Mouse (Mus musculus) thymus, postnatal 36 days (tissue): ENCODE data around the gene Ostf1.
A peak's percentile ranks its signal among the peaks of the same experiment; 100 is the strongest.

Experiments
- DNase-seq, 2 experiments: peaks; one replicate each; pipeline ENCODE4 v3.0.0; 2022; ENCODE audit warnings: mixed read lengths in 2 of 2

Gene Ostf1

DNA sequence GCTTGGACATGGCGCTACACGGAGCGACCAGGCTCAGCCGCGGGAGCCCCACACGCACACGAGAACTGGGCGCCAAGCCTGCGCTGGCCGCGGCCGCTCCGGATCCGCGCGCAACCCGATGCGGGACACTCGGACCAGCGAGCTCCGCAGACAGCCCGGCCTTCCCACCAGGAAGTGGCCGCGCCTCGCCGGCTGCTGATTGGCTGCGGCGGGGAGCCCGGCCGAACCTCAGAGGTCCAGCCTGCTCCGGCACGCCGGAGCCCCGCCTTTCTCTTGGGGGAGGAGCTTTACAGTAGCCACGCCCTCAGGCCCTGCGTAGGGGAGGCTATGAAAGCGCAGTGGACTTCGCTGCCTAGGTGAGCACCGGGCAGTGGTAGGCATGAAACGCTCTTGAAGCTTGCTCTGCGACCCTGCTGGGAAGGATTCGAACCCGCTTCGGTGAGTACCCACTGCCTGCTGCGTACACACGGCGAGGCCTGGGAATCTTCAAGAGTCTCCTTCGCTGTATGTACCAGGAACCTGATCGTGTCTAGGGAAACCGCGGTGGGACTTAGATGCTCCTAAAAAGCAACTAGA, at the start of gene Ostf1, which contains the start of gene Nmrk1:
TSS of gene Ostf1 (minus strand) at position 180 of the 576 bp plus-strand sequence.
TSS of gene Nmrk1 (plus strand) at position 307 of the 576 bp plus-strand sequence.
- DNase-seq: peak; percentile 94 to 97

- DNase-seq: no peak
Observed at GRCm38 (mm10) chr19:18673116-18673515, 41.5 kb upstream of the Ostf1 start.

- DNase-seq: no peak
Observed at GRCm38 (mm10) chr19:18672498-18672897, 40.9 kb upstream of the Ostf1 start.

GRCm38 (mm10) chr19:18671056-18671741, 39.6 kb upstream of the Ostf1 start:
- DNase-seq: peak; percentile 56 to 64

DNA sequence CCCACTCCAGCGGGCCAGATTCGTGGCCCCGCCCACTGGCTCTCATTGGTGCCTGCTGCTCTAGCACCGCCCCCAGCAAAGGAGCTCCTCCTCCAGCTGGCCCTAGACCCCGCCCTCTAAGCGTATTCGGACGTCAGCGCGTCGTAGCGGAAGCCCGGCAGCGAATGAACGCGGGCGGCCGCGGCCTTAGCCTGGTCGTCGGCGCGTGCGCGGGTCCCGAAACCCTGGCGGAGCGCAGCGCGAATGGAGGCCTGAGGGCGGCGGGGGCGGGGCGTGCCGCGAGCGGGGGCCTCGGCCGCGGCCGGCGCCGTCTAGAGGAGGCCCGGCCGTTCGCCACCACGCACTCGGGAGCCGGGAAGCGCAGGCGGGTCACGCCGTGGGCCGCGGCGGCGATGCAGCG, 39.0 kb upstream of the Ostf1 start, which contains the start of gene Carnmt1:
TSS of gene Carnmt1 (plus strand) at position 157 of the 400 bp plus-strand sequence.
- peak; percentile 99 for DNase-seq

GRCm38 (mm10) chr19:18669551-18669950, 37.9 kb upstream of the Ostf1 start:
- DNase-seq: no peak

DNA sequence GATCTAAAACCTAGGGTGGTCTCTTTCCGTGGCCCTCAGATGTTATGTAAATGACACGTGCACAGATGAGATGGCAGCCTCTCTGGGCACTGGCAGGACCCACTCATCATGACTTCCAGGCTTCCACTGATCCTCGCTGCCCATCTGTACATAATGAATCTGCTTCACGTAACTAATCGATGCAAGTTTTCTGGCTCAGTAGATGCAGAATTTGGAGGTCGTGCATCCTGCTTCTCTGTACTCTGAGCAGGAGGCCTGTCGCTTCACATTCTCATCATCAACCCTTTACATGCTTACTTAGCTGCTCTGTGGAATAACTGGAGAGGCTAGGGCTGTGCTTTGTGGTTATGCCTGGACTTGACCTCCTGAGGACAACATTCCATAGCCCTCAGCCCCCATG, 35.3 kb upstream of the Ostf1 start:
- DNase-seq: no peak

DNA sequence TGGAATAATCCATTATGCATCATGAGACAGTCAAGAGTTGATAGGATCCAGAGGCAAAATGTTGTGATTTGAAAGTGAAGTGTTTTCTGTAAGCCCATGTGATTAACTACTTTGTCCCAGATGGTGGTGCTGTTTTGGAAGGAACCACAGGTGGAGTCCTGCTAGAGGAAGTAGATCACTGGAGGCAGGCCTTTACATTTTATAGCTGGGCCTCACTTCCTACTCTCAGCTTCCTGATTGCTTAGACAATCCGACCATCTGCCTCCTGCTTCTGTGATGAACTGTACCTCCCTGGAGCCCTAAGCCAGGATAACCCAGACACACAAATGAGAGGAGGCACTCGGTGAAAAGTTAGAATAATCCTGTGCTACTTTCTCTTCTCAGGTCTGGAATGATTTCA, 32.3 kb upstream of the Ostf1 start:
- no peak for DNase-seq

GRCm38 (mm10) chr19:18661683-18662082, 30.1 kb upstream of the Ostf1 start:
- no peak for DNase-seq

GRCm38 (mm10) chr19:18660466-18660865, 28.8 kb upstream of the Ostf1 start:
- no peak for DNase-seq

DNA sequence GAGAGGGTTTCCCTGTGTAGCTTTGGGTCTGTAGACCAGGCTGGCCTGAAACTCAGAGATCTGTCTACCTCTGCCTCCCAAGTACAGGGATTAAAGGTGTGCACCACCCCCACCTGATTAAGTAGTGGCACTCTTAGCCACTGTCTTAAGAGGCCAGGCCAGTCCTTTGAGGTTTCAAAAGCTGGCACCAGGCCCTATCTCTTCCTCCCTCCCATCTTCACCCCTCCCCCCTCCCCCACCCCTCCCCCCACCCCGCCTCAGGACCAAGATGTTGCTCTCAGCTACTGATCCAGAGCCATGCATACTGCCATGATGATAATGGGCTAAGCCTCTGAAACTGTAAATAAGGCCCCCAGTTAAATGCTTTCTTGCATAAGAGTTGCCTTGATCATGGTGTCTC, 27.7 kb upstream of the Ostf1 start:
- DNase-seq: no peak

DNA sequence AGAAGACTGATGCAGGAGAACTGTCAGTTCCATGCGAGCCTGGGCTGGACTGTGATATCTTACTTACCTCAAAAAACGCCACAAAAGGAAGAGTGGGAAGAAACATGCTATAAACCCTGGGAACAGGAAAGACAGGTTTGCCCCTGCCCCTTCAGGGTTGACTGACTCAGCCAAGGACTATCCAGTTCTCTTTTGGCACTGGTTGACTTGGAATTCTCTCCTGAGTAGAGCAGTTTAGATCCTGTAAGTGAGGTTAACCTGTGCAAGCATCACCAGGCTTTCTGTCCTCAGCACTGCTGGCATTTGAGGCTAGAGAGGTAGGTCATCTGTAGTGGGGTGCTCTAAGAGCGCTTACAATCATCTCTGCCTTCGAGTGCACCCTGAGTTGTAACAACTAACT, 26.9 kb upstream of the Ostf1 start:
- DNase-seq: no peak

- no peak for DNase-seq
Observed at GRCm38 (mm10) chr19:18655999-18656398, 24.4 kb upstream of the Ostf1 start.

GRCm38 (mm10) chr19:18654984-18655383, 23.4 kb upstream of the Ostf1 start:
- no peak for DNase-seq

- no peak for DNase-seq
Observed at GRCm38 (mm10) chr19:18654330-18654729, 22.7 kb upstream of the Ostf1 start.

DNA sequence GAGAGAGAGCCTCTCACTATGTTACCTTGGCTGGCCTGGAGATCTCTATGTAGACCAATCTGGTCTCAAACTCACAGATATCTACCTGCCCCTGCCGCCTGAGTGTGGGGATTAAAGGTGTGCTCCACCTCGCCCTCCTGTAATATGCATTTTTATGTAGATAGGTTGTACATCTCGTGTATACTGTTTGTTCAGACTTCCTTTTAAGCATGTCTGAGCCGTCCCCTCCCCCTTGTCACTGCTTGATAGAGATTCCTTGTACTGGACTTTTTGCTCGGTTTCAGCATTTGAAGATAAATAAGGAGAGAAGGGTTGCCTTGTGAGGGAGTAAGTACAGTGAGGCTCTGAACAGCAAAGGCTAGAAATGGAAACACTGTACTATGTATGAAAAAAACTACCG, 21.4 kb upstream of the Ostf1 start:
- no peak for DNase-seq

DNA sequence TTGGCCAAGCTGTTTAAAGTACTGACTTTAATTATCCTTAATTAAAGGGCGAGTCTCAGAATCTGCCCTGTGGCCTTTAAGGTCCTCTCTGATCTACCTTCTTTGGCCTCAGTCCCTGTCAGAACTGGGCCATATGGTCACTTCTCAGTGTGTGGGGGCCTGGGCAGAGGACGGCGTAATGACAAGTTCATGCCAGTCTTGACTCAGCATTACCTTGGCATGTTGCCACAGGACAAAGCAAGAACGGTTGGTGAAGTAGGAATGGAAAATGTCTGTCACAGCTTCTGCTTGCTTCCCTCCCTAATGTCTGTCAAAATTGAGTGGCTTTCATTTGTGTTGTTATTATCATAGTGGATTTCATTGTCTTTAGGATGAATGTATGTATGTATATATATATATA, 21.0 kb upstream of the Ostf1 start:
- no peak for DNase-seq

GRCm38 (mm10) chr19:18650473-18650872, 18.9 kb upstream of the Ostf1 start:
- no peak for DNase-seq

DNA sequence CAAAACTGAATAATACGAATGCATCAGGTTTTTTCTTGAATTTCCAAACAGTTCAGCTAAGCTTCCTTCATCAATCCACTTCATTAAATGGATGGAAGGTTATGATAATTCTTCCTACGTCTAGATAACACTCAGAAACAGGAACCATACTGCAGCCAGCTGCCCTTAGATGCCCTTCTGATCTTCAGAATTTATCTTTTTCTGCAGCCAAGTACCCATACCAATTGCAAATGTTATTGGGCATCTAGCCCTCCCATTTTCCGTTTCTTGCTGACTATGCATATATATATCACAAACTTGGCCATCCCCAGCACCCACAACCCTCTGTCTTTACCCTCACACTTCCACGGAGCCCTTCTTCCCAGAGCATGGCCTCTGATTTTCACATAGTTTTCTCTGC, 18.3 kb upstream of the Ostf1 start:
- no peak for DNase-seq

- no peak for DNase-seq
Observed at GRCm38 (mm10) chr19:18648558-18648945, 16.9 kb upstream of the Ostf1 start.

- DNase-seq: no peak
Observed at GRCm38 (mm10) chr19:18647775-18648557, 16.3 kb upstream of the Ostf1 start.

DNA sequence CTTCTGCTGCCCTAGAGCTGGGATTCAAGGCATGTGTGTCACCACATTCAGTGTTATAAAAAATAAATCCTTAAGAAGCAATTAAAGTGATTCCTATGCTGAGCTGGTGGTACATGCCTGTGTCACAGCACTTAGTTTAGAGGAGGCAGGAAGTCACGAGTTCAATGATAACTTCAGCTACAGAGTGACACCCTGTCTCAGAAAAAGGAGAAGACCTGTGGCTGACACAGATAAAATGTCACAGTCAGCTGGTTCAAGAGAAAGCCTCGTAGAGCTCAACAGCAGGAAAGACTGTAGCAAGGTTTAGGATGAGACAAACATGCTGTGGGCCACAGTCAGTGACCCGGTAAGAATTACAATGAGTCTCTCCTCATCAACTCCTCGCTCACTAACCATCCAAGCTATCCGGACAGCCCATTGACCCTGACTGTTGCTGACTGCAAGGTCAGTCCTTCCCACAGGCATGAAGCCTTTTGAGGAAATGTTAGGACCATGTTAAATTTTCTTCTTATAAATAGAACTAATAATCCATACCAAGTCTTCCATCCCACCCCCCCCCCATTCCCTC, 15.3 kb upstream of the Ostf1 start:
- DNase-seq: no peak

GRCm38 (mm10) chr19:18646397-18646796, 14.8 kb upstream of the Ostf1 start:
- DNase-seq: no peak

GRCm38 (mm10) chr19:18644084-18644483, 12.5 kb upstream of the Ostf1 start:
- DNase-seq: no peak
